Mouse (Mus musculus) R1 (cell line): ENCODE measurements around the gene Man2a1.
A peak's percentile ranks its signal among the peaks of the same experiment; 100 is the strongest.

Experiments
- DNase-seq: peaks from one replicate; pipeline ENCODE4 v3.0.0-alpha.2; 2018; ENCODE audit warnings: low read depth, low spot score

The Man2a1 gene

DNA sequence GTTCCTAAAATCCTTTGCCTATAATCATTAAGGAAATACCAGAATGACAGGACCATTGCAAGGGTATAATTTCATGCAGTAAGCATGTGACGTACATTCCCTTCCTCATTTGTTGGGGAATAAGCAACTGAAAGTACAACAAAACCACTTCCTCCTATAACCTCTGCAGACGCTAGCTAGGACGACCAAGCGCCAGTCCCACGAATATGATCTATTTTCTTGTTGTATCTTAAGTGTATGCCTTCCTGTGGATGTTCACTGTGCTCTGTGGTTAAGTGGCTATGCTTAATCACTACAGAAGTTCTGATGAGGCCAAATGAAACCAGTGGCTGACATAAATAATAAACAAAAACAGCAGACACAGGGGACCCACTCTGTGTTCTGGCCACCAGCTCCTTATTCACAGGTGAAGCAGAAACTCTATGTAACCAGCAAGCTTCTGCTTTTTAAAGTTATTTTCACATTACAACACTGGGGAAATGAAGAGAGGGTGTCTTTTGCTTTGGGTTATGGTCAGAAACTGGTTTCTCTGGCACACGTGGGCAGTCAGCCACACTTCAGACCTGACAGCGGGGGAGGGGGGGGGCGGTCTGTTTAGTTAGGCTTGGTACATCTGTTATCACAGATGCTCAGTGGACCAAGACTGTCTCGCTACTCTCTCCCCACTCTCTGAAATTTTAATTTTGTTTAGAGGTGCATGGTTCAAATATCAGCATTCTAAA, 153.8 kb downstream of the Man2a1 start:
- DNase-seq, result no peak

DNA sequence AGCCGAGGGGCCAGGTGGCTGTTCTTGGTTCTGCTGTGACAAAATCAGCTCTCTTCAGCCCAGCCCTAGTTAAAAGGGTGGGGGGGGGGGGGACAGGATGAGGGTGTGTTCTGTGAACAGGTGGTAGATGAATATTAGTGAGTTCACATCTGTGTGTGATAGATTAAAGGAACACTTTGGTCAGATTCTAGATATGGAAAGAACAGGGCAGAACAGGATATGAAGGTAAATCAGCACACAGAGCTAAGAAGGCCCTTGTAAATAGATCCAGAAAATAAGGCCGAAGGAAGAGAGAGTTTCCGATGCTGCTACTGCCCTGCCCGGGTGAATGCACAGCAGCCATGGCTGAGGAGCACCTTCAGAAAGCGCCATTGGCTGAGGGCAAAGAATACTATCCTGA, 154.7 kb downstream of the Man2a1 start:
- no peak for DNase-seq

DNA sequence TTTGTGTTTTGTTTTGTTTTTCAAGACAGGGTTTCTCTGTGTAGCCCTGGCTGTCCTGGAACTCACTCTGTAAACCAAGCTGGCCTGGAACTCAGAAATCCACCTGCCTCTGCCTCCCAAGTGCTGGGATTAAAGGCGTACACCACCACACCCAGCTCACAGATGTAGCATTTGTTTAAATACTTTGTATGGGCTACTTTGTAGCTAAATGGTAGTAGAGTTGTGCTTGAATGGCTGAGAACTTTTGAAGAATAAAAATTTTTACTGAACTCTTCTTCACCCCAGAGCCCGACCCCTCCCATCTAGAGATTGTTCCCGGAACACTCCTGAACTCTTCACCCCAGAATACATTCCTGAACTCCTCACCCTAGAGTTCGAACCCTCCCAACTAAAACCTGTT, 162.1 kb downstream of the Man2a1 start:
- peak; percentile 79 for DNase-seq

DNA sequence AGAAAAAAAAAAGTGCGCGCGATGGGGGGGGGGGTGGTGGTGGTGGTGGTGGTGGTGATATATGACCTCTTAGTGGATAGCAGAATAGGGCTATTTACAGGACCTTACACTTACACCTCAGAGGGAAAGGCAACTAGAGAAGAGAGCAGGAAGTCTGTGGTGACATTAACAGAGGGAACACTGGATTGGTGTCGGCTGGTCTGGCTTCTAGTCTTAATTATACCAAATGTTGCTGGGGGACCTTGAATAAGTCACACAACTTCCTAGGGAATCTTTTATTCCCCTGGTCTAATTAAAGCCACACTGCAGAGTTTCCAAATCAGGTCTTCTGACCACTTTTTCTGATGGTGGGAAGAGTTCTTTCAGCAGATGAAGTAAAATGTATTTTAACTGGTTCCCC, 163.0 kb downstream of the Man2a1 start:
- no peak for DNase-seq

DNA sequence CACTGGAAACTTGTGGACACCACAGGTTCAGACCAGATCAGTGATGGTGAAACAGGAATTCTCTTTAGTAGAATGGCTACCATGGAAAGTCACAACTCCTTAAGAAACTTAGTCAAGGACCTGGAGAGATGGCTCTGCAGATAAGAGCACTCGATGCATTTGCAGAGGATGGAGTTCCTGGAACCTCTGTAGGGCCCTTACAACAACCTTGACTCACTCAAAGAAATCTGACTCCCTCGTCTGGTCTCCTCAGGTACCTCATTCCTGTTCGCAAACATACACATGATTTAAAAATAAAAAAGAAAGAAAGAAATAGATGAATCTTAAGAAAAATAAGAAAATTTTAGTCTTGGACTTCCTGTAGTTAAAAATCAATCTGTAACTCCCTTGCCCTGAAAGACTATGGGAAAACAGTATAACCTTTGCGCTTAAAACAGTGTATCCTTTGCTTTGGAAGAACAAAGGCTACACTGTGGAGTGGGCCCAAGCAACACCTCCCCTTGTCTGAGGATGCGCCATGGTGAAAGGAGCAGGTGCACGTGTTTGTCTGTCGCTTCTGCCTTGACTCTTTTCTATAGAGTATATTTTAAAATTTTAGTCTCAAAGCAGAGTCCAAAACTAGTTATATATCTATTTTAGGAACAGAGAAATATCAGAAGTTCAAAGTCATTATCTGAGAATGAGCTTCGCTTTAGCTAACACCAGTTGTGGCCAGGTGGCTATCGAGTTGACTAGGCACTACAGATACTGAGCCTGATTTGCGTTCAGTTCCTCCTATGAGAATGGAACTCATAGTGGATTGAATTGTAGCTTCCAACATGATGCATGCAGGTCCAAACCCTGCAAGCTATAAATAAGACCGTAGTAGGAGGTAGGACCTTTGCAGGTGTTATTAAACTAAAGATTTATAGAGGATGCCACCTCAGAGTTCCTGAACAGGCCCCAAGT, 163.9 kb downstream of the Man2a1 start:
- DNase-seq, result no peak

DNA sequence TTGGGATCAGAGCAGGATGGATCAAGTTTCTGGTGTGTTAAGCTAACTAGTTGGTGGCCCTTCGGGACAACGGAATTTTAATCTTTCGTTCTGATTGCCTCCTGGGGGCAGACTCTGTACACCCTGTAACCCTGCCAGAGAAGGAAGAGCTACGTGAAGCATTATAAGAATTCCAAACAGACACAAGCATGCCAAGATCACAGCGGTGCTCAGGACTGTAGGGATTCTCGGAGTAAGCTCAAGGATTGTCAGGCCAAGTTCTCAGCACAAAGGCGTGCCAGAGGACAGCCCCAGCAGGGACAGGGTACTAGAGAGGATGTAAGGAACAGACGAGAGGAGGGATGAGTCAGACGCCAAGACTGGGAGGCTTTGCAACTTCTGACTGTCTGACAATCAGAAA, 164.8 kb downstream of the Man2a1 start:
- DNase-seq, result peak; percentile 30

DNA sequence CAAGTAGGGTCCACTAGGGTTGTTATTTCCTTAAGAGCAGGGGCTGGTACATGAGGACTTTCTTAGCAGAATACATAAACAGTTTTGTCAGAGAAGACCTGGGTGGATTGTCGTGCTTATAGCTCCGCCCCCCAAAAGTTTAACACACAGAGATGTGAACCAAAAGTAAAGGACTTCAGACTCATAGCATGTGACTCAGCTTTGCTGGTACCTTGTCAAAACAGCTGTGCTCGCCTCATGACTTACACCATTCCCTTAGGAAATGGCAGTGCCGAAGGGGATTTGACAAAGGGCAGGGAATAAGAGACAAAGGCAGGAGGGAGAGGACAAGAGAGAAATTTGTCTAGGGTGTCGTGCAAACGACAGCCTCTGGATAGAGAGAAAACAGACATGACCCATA, 166.0 kb downstream of the Man2a1 start:
- no peak for DNase-seq

GRCm38 (mm10) chr17:64770277-64770676, 169.7 kb downstream of the Man2a1 start:
- peak; percentile 56 for DNase-seq

GRCm38 (mm10) chr17:64772611-64773010, 172.1 kb downstream of the Man2a1 start:
- no peak for DNase-seq

GRCm38 (mm10) chr17:64774218-64774617, 173.7 kb downstream of the Man2a1 start:
- DNase-seq, result no peak

GRCm38 (mm10) chr17:64778300-64778699, 177.8 kb downstream of the Man2a1 start:
- no peak for DNase-seq

- DNase-seq, result no peak
These were observed 178.2 kb downstream of the Man2a1 start for GRCm38 (mm10) chr17:64778756-64779155.

DNA sequence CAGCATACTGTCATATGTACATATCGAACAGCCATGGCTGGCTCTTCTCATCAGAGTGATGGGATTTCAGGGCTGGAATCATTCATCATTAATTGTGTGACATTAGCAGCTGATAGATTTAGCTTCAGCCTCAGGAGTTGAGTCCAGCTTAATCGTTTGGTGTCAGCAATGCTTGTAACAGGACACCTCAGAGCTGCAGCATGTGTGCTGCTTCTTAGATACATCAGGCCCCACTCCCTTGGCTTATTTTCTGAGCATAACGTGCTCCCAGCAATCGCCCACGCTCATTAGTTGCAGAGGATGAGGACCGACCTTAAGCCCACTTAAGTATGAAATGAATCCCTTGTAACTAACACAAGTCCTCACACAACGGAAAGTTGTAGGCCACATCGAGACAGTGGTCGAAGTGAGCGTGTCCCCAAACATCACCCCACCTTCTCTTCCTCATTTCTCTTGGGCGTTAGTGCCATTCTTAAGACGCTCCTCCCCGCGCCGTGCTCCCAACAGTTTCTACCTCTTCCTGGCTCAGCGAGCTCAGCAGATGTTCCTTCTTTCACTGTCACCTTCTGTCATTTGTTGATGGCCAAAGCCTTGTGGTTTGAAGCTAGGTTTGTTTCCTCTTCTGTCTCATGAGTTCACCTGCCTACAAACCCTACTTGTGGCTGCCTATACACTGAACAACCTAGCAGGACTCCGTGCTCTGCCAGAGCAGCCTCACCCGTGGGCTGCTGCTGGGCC, 180.4 kb downstream of the Man2a1 start:
- no peak for DNase-seq

DNA sequence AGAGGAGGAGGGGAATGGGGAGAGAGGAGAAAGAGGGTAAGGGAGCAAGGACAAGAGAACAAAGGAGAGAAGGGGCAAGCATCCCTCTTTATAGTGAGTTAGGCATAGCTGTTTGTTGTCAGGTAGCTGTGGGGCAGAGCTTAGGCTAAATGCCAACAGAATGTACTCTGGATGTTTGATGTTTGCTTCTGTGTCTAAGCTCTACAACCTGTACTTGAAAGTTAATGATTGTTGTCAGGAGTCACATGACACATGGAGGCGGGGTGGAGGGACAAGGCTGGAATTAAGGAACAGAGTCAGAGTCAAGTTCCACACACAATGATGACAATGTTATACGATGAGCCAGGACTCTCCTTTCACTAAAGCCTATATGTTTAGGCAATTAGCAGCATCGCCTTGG, 181.8 kb downstream of the Man2a1 start:
- DNase-seq, result no peak

GRCm38 (mm10) chr17:64785961-64786360, 185.4 kb downstream of the Man2a1 start:
- no peak for DNase-seq

DNA sequence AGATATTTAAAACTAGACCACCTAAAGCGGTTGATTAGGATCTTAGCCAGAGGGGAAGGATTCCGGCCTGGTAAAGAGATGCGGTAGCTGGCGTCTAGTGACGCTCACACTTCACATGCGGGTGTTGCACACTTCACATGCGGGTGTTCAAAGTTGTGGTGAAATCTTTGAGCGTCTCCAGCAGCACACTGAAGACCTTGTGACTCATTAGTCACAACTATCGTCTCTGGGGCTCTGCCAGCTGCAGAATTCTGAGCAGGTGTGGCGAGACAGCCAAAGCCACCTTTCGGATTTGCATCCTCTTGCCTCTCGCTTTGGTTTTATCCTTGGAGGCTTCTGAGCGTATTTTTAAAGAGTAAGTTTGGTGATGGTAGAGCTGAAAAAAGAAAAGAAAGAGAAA, 187.8 kb downstream of the Man2a1 start:
- DNase-seq, result no peak

DNA sequence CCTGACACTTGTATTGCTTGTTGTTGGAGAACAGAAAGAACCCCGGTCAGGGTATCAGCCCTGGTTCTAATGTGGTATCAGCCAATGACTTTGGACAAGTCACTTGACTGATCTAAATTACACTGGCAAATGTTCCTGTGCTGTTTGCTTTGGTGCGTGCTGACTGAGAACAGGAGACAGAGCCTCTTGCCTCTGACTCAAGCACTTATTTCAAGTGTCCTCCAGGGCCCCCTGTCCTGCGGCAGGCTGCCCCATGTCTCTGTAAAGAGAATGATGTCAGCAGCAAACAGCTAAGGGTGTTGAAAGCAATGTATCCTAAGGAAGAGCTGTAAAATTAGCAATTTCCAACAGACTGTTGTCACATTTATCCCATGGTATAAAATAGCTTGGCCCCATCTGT, 188.6 kb downstream of the Man2a1 start:
- DNase-seq, result no peak

DNA sequence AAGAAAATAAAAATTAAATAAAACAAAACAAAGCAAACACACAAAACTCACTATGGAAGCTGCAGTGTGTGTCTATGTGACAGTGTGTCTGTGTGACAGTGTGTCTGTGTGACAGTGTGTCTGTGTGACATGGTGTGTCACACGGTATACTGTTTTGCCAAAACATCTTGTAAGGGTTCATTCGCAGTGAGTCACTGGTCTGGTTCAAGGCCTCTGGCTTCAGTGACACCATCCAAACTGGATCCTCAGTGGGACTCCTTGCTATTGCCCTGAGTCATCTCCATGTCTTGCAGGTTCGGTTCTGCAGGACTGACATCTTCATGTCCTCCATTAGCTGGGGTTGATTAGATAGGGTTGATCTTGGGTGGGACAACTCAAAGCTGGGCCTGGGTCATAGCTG, 191.5 kb downstream of the Man2a1 start:
- DNase-seq, result no peak

GRCm38 (mm10) chr17:64792623-64793022, 192.1 kb downstream of the Man2a1 start:
- DNase-seq, result no peak

DNA sequence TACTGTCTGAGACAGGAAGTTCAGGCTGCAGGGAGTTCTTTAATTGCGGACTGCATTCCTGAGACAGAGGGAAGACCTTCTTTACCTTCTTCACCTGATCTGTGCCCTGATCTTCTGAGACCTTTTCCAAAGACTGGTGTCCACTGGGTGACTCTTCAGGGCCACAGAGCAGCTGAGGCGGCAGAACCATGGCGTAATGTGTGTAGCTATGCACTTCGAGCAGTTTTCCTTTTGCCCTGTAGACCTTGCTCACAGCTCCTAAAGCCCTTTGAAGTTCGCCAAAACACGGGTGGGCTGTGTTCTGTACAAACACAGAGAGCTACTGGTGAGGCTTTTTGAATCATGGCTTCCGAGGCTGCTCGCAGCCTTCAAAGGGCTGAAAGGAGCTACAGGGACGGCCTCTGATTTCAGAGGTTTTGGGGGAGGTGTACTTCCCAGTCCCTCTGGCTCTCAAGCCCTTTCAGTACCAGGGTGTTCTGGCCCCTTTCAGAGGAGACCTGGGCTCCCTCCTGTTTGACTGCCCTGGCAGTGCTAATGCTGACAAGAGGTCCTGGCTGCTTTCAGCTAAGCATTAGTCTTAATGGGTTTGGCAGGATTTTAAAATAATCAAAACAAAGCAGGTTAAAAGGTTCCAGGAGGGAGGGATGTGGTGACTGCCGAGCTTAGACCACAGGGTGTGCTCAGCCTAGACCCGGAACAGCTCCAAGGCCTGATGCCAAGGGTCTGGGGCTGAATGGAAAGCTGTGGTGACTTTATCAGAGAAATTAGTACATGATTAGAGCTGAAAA, 201.8 kb downstream of the Man2a1 start:
- DNase-seq, result peak; percentile 66

DNA sequence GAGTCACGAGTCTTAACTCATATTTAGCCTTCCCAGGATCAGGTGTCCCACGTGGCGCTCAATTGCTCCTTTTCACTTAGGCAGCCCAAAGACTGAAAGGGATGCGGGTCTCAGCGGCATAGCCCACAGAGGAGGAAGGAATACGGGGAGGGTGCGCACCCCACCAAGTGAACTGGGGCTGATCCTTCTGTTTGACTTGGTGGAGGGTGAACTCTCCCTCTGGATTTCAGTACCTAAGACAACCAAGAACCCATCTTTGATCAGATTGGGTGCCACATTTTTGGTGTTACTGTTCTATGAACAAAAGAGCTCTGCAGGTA, 202.4 kb downstream of the Man2a1 start:
- no peak for DNase-seq
